Mouse (Mus musculus): ENCODE data around the gene Aff1. TPM values are rescaled to one million over a fixed set of nuclear protein-coding genes. Genes with fewer than 3 reads are reported as not detected.
A peak's percentile ranks its signal among the peaks of the same experiment; 100 is the strongest.

The Aff1 gene
- total and polyA plus RNA-seq, 3 experiments: 10.5 to 46.9 (median 37.4) TPM

DNA sequence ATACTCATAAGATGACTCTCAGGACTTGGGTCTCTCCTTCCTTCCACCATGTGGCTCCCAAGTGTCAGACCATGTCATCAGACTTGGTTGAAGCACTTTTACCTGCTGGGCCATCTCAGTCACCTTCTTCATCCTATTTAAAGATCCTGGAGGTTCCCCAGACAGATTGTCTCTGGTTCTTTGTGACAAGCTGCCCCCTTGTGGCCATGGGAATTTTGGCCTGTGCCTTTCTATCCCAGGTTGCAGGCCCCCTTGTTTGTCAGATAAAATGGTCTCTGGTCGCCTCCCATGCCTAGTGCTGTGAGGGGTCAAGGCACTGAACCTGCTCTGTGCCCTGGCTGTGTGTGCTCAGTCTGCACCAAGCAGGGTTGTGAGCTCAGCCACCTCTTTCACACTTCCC lies 151.8 kb downstream of the Aff1 start:
- H3K79me2 ChIP-seq (replicated peaks; ENCODE audit: control insufficient read depth, insufficient read depth, low read length): no peaks in the 10 kb centered on the region
- peaks cover 2% of the 10 kb centered on the region for H3K36me3 ChIP-seq (ENCODE audit: control insufficient read depth, insufficient read depth, low read length)
- H3K9ac ChIP-seq (ENCODE audit: low read depth, low read length): no peak overlapping the region
- DNase-seq: peak in 1 of 2 experiments; percentile 56
- WGBS: 60% methylated on average over 1 of the region's 1 CpGs
- no peak for TF ChIP-seq POLR2A (IDR thresholded peaks at IDR 0.05; ENCODE audit: insufficient read depth, low read depth, low read length)
- peak; percentile 73 for TF ChIP-seq CTCF (IDR thresholded peaks at IDR 0.05)
- TF ChIP-seq EP300 (IDR thresholded peaks at IDR 0.05; ENCODE audit: insufficient read depth, low read depth, low read length): no peak
- no peaks in the 10 kb centered on the region for H3K27me3 ChIP-seq (ENCODE audit: control insufficient read depth, insufficient read depth, low read length)
- intact Hi-C loops (cut with DNase I): loop anchor here (2.0 kb wide), 1 partner anchor 163 kb away; no protein-coding TSS in a partner anchor
- peaks cover 4% of the 10 kb centered on the region; the same call in 1 of the 2 replicates for H3K4me1 ChIP-seq (ENCODE audit: control insufficient read depth, insufficient read depth, low read length)
- H3K4me3 ChIP-seq: no peak overlapping the region
- H3K27ac ChIP-seq: no peak overlapping the region

DNA sequence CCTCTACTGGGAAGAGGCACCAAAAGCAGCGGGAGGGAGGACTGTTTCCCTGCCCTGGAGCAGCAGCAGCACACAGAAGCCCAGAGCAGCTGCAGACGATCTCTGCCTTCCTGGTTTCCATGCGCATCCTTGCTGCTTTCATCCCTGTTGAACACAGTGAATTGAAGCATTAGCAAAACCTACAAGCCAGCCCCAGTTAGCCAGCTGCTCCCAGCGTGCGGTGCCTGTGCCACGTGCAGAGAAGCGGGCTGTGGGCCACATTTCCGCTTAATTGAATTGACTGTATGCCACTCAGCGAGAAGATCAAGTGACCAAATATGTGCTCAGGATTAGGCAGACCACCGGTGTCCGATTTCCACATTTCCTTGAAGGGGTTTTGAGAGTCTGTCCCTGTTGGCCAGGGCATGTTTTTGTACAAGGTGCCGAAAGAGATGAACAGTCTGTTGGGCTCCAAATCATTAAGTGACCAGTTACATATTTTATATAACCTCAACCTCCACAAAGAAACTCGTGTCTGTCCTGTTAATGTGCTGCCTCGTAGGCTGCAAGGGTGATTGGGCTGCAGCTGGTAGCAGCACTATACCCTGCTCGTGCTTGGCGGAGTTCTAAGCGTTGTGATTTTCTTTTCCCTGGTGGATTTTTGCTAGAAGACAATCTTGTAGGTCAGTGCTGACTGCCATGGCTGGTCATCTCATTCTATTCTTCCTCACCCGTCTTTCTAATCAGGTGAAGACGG lies 153.4 kb downstream of the Aff1 start:
- Histone ChIP-seq H3K4me3 (no peak overlapping the region), H3K79me2 (replicated peaks; ENCODE audit: control insufficient read depth, insufficient read depth, low read length) (no peaks in the 10 kb centered on the region), H3K9ac (ENCODE audit: low read depth, low read length) (no peak overlapping the region), H3K36me3 (ENCODE audit: control insufficient read depth, insufficient read depth, low read length) (peaks cover 2% of the 10 kb centered on the region; the same call in 1 of the 2 replicates), H3K4me1 (ENCODE audit: control insufficient read depth, insufficient read depth, low read length) (no peaks in the 10 kb centered on the region; the same call in 1 of the 2 replicates), H3K27me3 (ENCODE audit: control insufficient read depth, insufficient read depth, low read length) (no peaks in the 10 kb centered on the region), H3K27ac (no peak overlapping the region)
- WGBS: 79% methylated on average over 19 of the region's 19 CpGs
- TF ChIP-seq CTCF (IDR thresholded peaks at IDR 0.05) (no peak), EP300 (IDR thresholded peaks at IDR 0.05; ENCODE audit: insufficient read depth, low read depth, low read length) (no peak), POLR2A (IDR thresholded peaks at IDR 0.05; ENCODE audit: insufficient read depth, low read depth, low read length) (no peak)
- intact Hi-C loops (cut with DNase I): loop anchor here (2.0 kb wide), 1 partner anchor 165 kb away; no protein-coding TSS in a partner anchor
- DNase-seq: no peak

DNA sequence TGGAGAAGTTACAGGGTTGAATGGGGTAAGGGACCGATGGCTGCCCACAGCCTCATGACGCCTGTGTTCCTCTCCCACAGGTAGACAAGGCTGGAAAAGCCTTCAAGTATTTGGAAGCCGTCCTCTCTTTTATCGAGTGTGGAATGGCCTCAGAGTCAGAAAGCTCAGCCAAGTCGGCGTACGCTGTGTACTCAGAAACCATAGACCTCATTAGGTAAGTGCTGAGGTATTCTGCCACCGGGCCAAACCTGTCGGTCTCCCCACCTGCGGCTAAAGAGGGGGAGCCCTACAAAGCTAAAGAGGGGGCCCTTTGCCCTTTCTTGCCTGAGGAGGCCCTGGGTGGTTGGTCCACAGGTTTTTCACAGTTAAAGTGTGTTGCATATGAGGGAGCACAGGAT lies 154.0 kb downstream of the Aff1 start:
- peaks cover 2% of the 10 kb centered on the region; the same call in 1 of the 2 replicates for H3K36me3 ChIP-seq (ENCODE audit: control insufficient read depth, insufficient read depth, low read length)
- 62% methylated on average over 10 of the region's 10 CpGs for WGBS
- intact Hi-C loops (cut with DNase I): no loop called here
- no peaks in the 10 kb centered on the region for H3K79me2 ChIP-seq (replicated peaks; ENCODE audit: control insufficient read depth, insufficient read depth, low read length)
- no peak for DNase-seq
- TF ChIP-seq POLR2A (IDR thresholded peaks at IDR 0.05; ENCODE audit: insufficient read depth, low read depth, low read length): no peak
- H3K27ac ChIP-seq: no peak overlapping the region
- H3K4me3 ChIP-seq: no peak overlapping the region
- no peak overlapping the region for H3K9ac ChIP-seq (ENCODE audit: low read depth, low read length)
- H3K4me1 ChIP-seq (ENCODE audit: control insufficient read depth, insufficient read depth, low read length): no peaks in the 10 kb centered on the region; the same call in 1 of the 2 replicates
- no peaks in the 10 kb centered on the region for H3K27me3 ChIP-seq (ENCODE audit: control insufficient read depth, insufficient read depth, low read length)

DNA sequence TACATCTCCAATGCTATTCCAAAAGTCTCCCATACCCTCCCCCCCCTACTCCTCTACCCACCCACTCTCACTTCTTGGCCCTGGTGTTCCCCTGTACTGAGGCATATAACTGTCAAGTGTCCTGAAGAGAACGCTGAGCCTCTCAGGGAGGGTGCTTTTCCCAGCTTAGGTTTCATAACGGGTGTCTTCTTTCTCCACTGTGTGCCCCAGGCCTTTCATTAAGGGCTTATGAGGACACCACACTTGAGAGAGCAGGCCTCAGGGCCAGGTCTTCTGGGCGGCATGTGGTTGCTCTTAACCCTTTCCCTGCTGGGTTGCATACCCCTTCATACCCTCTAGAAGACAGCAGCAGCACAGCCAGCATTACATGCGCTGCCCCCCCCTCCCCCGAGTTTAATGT lies 154.4 kb downstream of the Aff1 start:
- Histone ChIP-seq H3K4me1 (ENCODE audit: control insufficient read depth, insufficient read depth, low read length) (no peaks in the 10 kb centered on the region; the same call in 1 of the 2 replicates), H3K79me2 (replicated peaks; ENCODE audit: control insufficient read depth, insufficient read depth, low read length) (no peaks in the 10 kb centered on the region), H3K27ac (no peak overlapping the region), H3K27me3 (ENCODE audit: control insufficient read depth, insufficient read depth, low read length) (no peaks in the 10 kb centered on the region), H3K36me3 (ENCODE audit: control insufficient read depth, insufficient read depth, low read length) (peaks cover 2% of the 10 kb centered on the region; the same call in 1 of the 2 replicates), H3K9ac (ENCODE audit: low read depth, low read length) (no peak overlapping the region), H3K4me3 (no peak overlapping the region)
- 68% methylated on average over 5 of the region's 5 CpGs for WGBS
- no peak for TF ChIP-seq CTCF (IDR thresholded peaks at IDR 0.05)
- no peak for TF ChIP-seq POLR2A (IDR thresholded peaks at IDR 0.05; ENCODE audit: insufficient read depth, low read depth, low read length)
- TF ChIP-seq EP300 (IDR thresholded peaks at IDR 0.05; ENCODE audit: insufficient read depth, low read depth, low read length): no peak
- DNase-seq: no peak
- intact Hi-C loops (cut with DNase I): no loop called here

DNA sequence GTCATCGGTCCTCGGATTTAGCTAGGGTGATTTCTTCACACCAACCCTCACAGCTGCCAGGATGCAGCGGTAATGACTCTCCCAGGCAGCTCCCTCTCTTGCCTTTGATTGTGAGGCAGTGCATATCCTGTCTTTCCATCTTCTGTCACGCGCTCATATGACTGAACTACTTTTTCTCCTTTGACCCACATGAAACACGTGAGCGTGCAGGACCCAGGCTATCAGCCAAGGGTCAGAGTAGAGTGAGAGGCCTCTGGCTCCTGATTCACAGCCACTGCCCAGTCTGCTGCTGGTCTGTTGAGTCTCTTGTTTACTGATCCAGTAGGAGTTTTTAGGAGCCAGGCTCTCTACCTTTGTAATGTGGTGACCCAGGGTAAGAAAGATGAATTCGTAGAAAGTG lies 156.4 kb downstream of the Aff1 start:
- no peaks in the 10 kb centered on the region for H3K79me2 ChIP-seq (replicated peaks; ENCODE audit: control insufficient read depth, insufficient read depth, low read length)
- no peak overlapping the region for H3K4me3 ChIP-seq
- H3K4me1 ChIP-seq (ENCODE audit: control insufficient read depth, insufficient read depth, low read length): no peaks in the 10 kb centered on the region; the same call in none of the 2 replicates
- peaks cover 2% of the 10 kb centered on the region for H3K36me3 ChIP-seq (ENCODE audit: control insufficient read depth, insufficient read depth, low read length)
- peak in 1 of 2 experiments; percentile 66 for DNase-seq
- no peaks in the 10 kb centered on the region for H3K27me3 ChIP-seq (ENCODE audit: control insufficient read depth, insufficient read depth, low read length)
- H3K9ac ChIP-seq (ENCODE audit: low read depth, low read length): no peak overlapping the region
- TF ChIP-seq EP300 (IDR thresholded peaks at IDR 0.05; ENCODE audit: insufficient read depth, low read depth, low read length) (0 out of 2 replicates have a peak, but pooled peaks have one; percentile 57), POLR2A (IDR thresholded peaks at IDR 0.05; ENCODE audit: insufficient read depth, low read depth, low read length) (no peak)
- intact Hi-C loops (cut with DNase I): no loop called here
- WGBS: 38% methylated on average over 8 of the region's 8 CpGs
- peak overlapping the region; percentile 49 for H3K27ac ChIP-seq
